Mouse (Mus musculus): Measurements from ENCODE around the gene Plscr3. TPM values are rescaled to one million over a fixed set of nuclear protein-coding genes. Genes with fewer than 3 reads are reported as not detected.

Gene Plscr3
- polyA plus RNA-seq, 1 experiment: 35.4 TPM

- 90% methylated on average over 2 of the region's 2 CpGs for WGBS
- Histone ChIP-seq H3K27ac (ENCODE audit: insufficient read depth, low read length) (no peak overlapping the region), H3K36me3 (ENCODE audit: control insufficient read depth, insufficient read depth, low read length) (no peaks in the 10 kb centered on the region), H3K4me1 (ENCODE audit: control insufficient read depth, insufficient read depth, insufficient read length) (no peaks in the 10 kb centered on the region), H3K4me3 (ENCODE audit: extremely low read depth, insufficient read depth, insufficient read length) (no peak overlapping the region), H3K27me3 (ENCODE audit: control insufficient read depth, insufficient read depth, low read length) (no peaks in the 10 kb centered on the region)
- DNase-seq (ENCODE audit: low read depth in 1 of 2, low spot score in 2 of 2): no peak
- no peak for TF ChIP-seq CTCF (IDR thresholded peaks at IDR 0.05; ENCODE audit: extremely low read depth, insufficient read depth, insufficient read length, insufficient replicate concordance)
- TF ChIP-seq POLR2A (IDR thresholded peaks at IDR 0.05; ENCODE audit: low read depth, low read length): no peak
Observed at GRCm38 (mm10) chr11:69823456-69823855, 22.7 kb upstream of the Plscr3 start.

GRCm38 (mm10) chr11:69828832-69829231, 17.3 kb upstream of the Plscr3 start:
- Histone ChIP-seq H3K27me3 (ENCODE audit: control insufficient read depth, insufficient read depth, low read length) (no peaks in the 10 kb centered on the region), H3K4me1 (ENCODE audit: control insufficient read depth, insufficient read depth, insufficient read length) (no peaks in the 10 kb centered on the region), H3K36me3 (ENCODE audit: control insufficient read depth, insufficient read depth, low read length) (no peaks in the 10 kb centered on the region), H3K27ac (ENCODE audit: insufficient read depth, low read length) (no peak overlapping the region), H3K4me3 (ENCODE audit: extremely low read depth, insufficient read depth, insufficient read length) (no peak overlapping the region)
- TF ChIP-seq POLR2A (IDR thresholded peaks at IDR 0.05; ENCODE audit: low read depth, low read length) (no peak), CTCF (IDR thresholded peaks at IDR 0.05; ENCODE audit: extremely low read depth, insufficient read depth, insufficient read length, insufficient replicate concordance) (no peak)
- 88% methylated on average over 5 of the region's 5 CpGs for WGBS
- DNase-seq (ENCODE audit: low read depth in 1 of 2, low spot score in 2 of 2): no peak

GRCm38 (mm10) chr11:69833554-69833953, 12.6 kb upstream of the Plscr3 start:
- Histone ChIP-seq H3K4me1 (ENCODE audit: control insufficient read depth, insufficient read depth, insufficient read length) (peaks cover 10% of the 10 kb centered on the region), H3K36me3 (ENCODE audit: control insufficient read depth, insufficient read depth, low read length) (no peaks in the 10 kb centered on the region), H3K4me3 (ENCODE audit: extremely low read depth, insufficient read depth, insufficient read length) (peak overlapping the region; percentile 27; the same call in 1 of the 2 replicates), H3K27me3 (ENCODE audit: control insufficient read depth, insufficient read depth, low read length) (peaks cover 13% of the 10 kb centered on the region), H3K27ac (ENCODE audit: insufficient read depth, low read length) (no peak overlapping the region)
- WGBS: 43% methylated on average over 8 of the region's 8 CpGs
- TF ChIP-seq POLR2A (IDR thresholded peaks at IDR 0.05; ENCODE audit: low read depth, low read length) (no peak), CTCF (IDR thresholded peaks at IDR 0.05; ENCODE audit: extremely low read depth, insufficient read depth, insufficient read length, insufficient replicate concordance) (no peak)
- no peak for DNase-seq (ENCODE audit: low read depth in 1 of 2, low spot score in 2 of 2)

DNA sequence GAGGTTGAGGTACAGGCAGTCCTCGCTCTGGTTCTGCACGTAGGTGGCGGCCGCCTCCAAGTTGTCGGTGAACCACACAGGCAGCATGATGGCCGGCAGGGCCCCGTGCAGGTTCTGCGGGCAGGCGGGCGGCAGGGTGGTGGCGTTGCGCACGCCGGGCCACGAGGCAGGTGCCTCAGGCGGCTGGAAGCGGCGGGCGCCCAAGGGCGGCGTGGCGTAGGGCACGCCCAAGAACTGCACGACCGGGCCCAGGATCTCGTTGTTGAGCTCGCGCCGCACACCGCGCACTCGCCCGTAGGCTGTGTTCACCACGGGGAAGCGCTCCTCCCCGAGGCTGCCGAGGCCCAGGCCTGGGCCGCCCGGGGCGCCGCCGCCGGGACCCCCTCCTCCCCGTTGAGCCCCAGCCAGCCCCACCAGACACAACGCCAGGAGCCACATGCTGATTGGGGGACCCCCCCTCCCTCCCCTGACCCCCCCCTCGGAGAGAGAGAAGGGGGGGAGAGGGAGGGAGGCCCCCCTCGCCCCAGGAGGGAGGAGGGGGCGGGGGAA, 12.1 kb upstream of the Plscr3 start:
- TF ChIP-seq POLR2A (IDR thresholded peaks at IDR 0.05; ENCODE audit: low read depth, low read length) (no peak), CTCF (IDR thresholded peaks at IDR 0.05; ENCODE audit: extremely low read depth, insufficient read depth, insufficient read length, insufficient replicate concordance) (no peak)
- peak overlapping the region; percentile 27; the same call in 1 of the 2 replicates for H3K4me3 ChIP-seq (ENCODE audit: extremely low read depth, insufficient read depth, insufficient read length)

DNA sequence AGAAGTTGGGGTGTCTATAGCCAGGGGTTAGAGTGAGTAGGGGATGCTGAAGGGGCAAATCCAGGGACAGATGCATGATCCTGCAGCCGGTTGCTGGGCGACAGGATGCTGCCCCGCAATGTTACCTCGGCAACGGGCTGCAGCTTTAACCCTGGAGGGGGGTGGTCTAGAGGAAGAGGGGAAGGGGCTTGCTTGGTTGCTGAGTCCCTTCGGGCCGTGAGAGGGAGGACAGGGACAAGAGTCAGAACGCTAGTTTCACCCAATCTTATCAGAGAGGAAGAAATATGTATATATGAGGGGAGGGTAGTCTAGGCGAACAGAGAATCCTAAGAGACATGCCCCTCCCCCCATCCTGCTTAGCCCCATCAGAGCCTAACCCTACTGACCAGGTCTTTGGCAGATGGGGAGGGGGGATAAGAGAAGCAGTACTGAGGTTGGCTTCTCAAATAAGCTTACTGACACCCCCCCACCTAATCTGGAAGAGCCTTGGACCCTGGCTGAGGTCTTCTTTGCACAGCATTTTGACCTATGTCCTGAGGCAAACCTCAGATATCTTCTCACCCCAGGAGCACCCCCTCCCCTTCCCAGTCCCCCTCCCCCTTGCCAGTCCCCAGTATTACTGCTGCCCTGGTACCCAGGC, 10.7 kb upstream of the Plscr3 start:
- Histone ChIP-seq H3K27ac (ENCODE audit: insufficient read depth, low read length) (no peak overlapping the region), H3K4me3 (ENCODE audit: extremely low read depth, insufficient read depth, insufficient read length) (no peak overlapping the region), H3K36me3 (ENCODE audit: control insufficient read depth, insufficient read depth, low read length) (no peaks in the 10 kb centered on the region), H3K4me1 (ENCODE audit: control insufficient read depth, insufficient read depth, insufficient read length) (peaks cover 10% of the 10 kb centered on the region), H3K27me3 (ENCODE audit: control insufficient read depth, insufficient read depth, low read length) (peaks cover 13% of the 10 kb centered on the region)
- TF ChIP-seq CTCF (IDR thresholded peaks at IDR 0.05; ENCODE audit: extremely low read depth, insufficient read depth, insufficient read length, insufficient replicate concordance) (no peak), POLR2A (IDR thresholded peaks at IDR 0.05; ENCODE audit: low read depth, low read length) (no peak)
- WGBS: 82% methylated on average over 9 of the region's 9 CpGs
- DNase-seq (ENCODE audit: low read depth in 1 of 2, low spot score in 2 of 2): no peak

More for the DNA sequence above, 12.1 kb upstream of the Plscr3 start:
- Histone ChIP-seq H3K4me1 (ENCODE audit: control insufficient read depth, insufficient read depth, insufficient read length) (peaks cover 10% of the 10 kb centered on the region), H3K27ac (ENCODE audit: insufficient read depth, low read length) (no peak overlapping the region), H3K27me3 (ENCODE audit: control insufficient read depth, insufficient read depth, low read length) (peaks cover 13% of the 10 kb centered on the region), H3K36me3 (ENCODE audit: control insufficient read depth, insufficient read depth, low read length) (no peaks in the 10 kb centered on the region)
- DNase-seq (ENCODE audit: low read depth in 1 of 2, low spot score in 2 of 2): peak in 1 of 2 experiments; percentile 39
- WGBS: 9% methylated on average over 44 of the region's 48 CpGs

- Histone ChIP-seq H3K27me3 (ENCODE audit: control insufficient read depth, insufficient read depth, low read length) (peaks cover 13% of the 10 kb centered on the region), H3K4me3 (ENCODE audit: extremely low read depth, insufficient read depth, insufficient read length) (no peak overlapping the region), H3K27ac (ENCODE audit: insufficient read depth, low read length) (no peak overlapping the region), H3K4me1 (ENCODE audit: control insufficient read depth, insufficient read depth, insufficient read length) (peaks cover 10% of the 10 kb centered on the region), H3K36me3 (ENCODE audit: control insufficient read depth, insufficient read depth, low read length) (no peaks in the 10 kb centered on the region)
- TF ChIP-seq POLR2A (IDR thresholded peaks at IDR 0.05; ENCODE audit: low read depth, low read length): no peak
- no peak for TF ChIP-seq CTCF (IDR thresholded peaks at IDR 0.05; ENCODE audit: extremely low read depth, insufficient read depth, insufficient read length, insufficient replicate concordance)
- WGBS: 62% methylated on average over 4 of the region's 4 CpGs
- no peak for DNase-seq (ENCODE audit: low read depth in 1 of 2, low spot score in 2 of 2)
Observed at GRCm38 (mm10) chr11:69835966-69836335, 10.2 kb upstream of the Plscr3 start.

Measured in spleen, adult 2 months (tissue).